13 mouse cellular contexts compared by ENCODE assay signal in the genomic region with DNA sequence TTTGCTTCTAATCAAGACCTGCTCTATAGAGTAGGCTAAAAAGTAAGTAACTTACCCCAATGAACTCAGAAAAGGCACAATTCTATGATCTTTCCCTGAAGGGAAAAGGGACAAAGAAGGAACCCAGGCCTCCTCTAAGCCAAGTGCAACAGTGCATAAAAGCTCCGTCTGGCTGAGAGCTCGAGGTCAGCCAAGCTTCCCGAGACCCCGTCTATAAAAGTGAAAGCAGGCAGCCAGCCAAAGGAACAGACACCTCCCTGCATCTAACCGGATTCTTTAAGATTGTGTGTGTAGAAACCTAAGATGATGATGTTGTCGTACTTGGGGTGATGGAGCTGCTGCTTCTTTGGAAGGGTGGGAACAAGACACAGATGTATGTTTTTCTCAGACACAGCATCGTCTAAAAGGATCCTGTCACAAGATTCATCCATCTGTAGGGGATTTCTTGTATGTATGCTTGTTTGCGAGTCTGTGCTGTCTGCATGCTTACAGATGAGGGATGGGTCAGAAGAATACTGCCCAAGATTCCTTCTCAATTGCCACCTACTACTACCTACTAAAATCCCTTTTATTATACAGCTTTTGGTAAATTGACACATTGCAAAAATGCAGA. TPM values are rescaled to one million over a fixed set of nuclear protein-coding genes. Genes with fewer than 3 reads are reported as not detected.
DNase-seq lines count a peak whose midpoint lies in the region; ATAC-seq and TF ChIP-seq lines count a peak whose summit lies in the region.
"Had no signal": no experiment of that assay in that cellular context is flagged by ENCODE, and none has a peak within 500 bp of the region (broad histone marks: within the 10 kb centered on the region; RNA-seq: fewer than 3 reads in every experiment).

No protein-coding gene starts in this region.

- H3K9ac ChIP-seq in heart, embryonic 16.5 days (ENCODE audit: low read length), result no peak overlapping the region
- H3K9ac ChIP-seq in heart, embryonic 12.5 days, result no peak overlapping the region
- no peak overlapping the region for H3K9ac ChIP-seq in limb, embryonic 14.5 days (ENCODE audit: low read depth, low read length, severe bottlenecking)
- H3K9ac ChIP-seq in liver, postnatal 0 days (replicated peaks), result no peak overlapping the region
- H3K9ac ChIP-seq: neural tube, embryonic 13.5 days had no signal

- no peak overlapping the region for H3K27ac ChIP-seq in heart, embryonic 16.5 days (ENCODE audit: low read length)
- H3K27ac ChIP-seq in heart, embryonic 12.5 days (ENCODE audit: poor library complexity, severe bottlenecking), result no peak overlapping the region
- no peak overlapping the region for H3K27ac ChIP-seq in limb, embryonic 14.5 days (replicated peaks; ENCODE audit: low read depth, low read length)
- H3K27ac ChIP-seq in limb, embryonic 10.5 days, result no peak overlapping the region
- H3K27ac ChIP-seq in liver, postnatal 0 days (ENCODE audit: low read depth), result no peak overlapping the region
- H3K27ac ChIP-seq: neural tube, embryonic 13.5 days had no signal

- no peaks in the 10 kb centered on the region for H3K36me3 ChIP-seq in heart, embryonic 16.5 days (ENCODE audit: control insufficient read depth, insufficient read depth)
- H3K36me3 ChIP-seq in heart, embryonic 12.5 days, result no peaks in the 10 kb centered on the region
- H3K36me3 ChIP-seq in limb, embryonic 14.5 days (ENCODE audit: control insufficient read depth, insufficient read depth, low read length), result no peaks in the 10 kb centered on the region
- H3K36me3 ChIP-seq in limb, embryonic 10.5 days, result no peaks in the 10 kb centered on the region
- no peaks in the 10 kb centered on the region for H3K36me3 ChIP-seq in liver, postnatal 0 days (replicated peaks; ENCODE audit: insufficient read depth, low read length)
- H3K36me3 ChIP-seq: G1E; neural tube, embryonic 13.5 days had no signal

- no peaks in the 10 kb centered on the region for H3K9me3 ChIP-seq in heart, embryonic 16.5 days (replicated peaks; ENCODE audit: control insufficient read depth, low read length)
- H3K9me3 ChIP-seq in heart, embryonic 12.5 days (replicated peaks), result no peaks in the 10 kb centered on the region
- no peaks in the 10 kb centered on the region for H3K9me3 ChIP-seq in limb, embryonic 14.5 days (ENCODE audit: control insufficient read depth, low read length)
- no peaks in the 10 kb centered on the region for H3K9me3 ChIP-seq in limb, embryonic 10.5 days (replicated peaks)
- no peaks in the 10 kb centered on the region for H3K9me3 ChIP-seq in liver, postnatal 0 days (ENCODE audit: low read length)
- H3K9me3 ChIP-seq: G1E; neural tube, embryonic 13.5 days had no signal

- no peaks in the 10 kb centered on the region for H3K27me3 ChIP-seq in heart, embryonic 16.5 days (ENCODE audit: control insufficient read depth, insufficient read depth, low read length)
- no peaks in the 10 kb centered on the region for H3K27me3 ChIP-seq in heart, embryonic 12.5 days (replicated peaks)
- H3K27me3 ChIP-seq in limb, embryonic 14.5 days (ENCODE audit: control insufficient read depth, insufficient read depth, low read length), result no peaks in the 10 kb centered on the region
- H3K27me3 ChIP-seq in limb, embryonic 10.5 days (ENCODE audit: low read depth, poor library complexity, severe bottlenecking), result no peaks in the 10 kb centered on the region
- no peaks in the 10 kb centered on the region for H3K27me3 ChIP-seq in liver, postnatal 0 days (ENCODE audit: insufficient read depth, low read length)
- H3K27me3 ChIP-seq: neural tube, embryonic 13.5 days had no signal

- peak; percentile 95 to 96 for DNase-seq in cerebellum, postnatal 10 days
- no peak for DNase-seq in cerebellum, adult 11 months
- peak; percentile 4 for DNase-seq in limb, embryonic 14.5 days (ENCODE audit: low spot score)
- DNase-seq in limb, embryonic 10.5 days (ENCODE audit: low spot score), result no peak
- peak; percentile 37 for DNase-seq in retina, embryonic 14.5 days (ENCODE audit: low spot score)
- no peak for DNase-seq in liver, postnatal 0 days
- DNase-seq: heart, adult 18-20 months; kidney, adult 18-20 months had no signal

- WGBS in heart, embryonic 16.5 days, result 53% methylated on average over 8 of the region's 8 CpGs
- WGBS in heart, embryonic 12.5 days, result 66% methylated on average over 8 of the region's 8 CpGs
- WGBS in limb, embryonic 14.5 days, result 41% methylated on average over 8 of the region's 8 CpGs
- WGBS in limb, embryonic 10.5 days, result 78% methylated on average over 8 of the region's 8 CpGs
- WGBS in liver, postnatal 0 days (ENCODE audit: insufficient replicate concordance), result 66% methylated on average over 8 of the region's 8 CpGs

- TF ChIP-seq POLR2A in limb, embryonic 14.5 days (IDR thresholded peaks at IDR 0.05; ENCODE audit: borderline replicate concordance, extremely low read depth, insufficient read depth, insufficient read length), result no peak

- no peak for ATAC-seq in heart, embryonic 16.5 days (replicated peaks; ENCODE audit: extremely low read depth, insufficient read depth, low FRiP score)
- no peak for ATAC-seq in heart, embryonic 12.5 days (ENCODE audit: insufficient number of reproducible peaks, low FRiP score)
- ATAC-seq in limb, embryonic 14.5 days (ENCODE audit: low FRiP score, low read depth), result no peak
- ATAC-seq in liver, postnatal 0 days, result no peak

- no peak for TF ChIP-seq EP300 in liver, postnatal 0 days (IDR thresholded peaks at IDR 0.05; ENCODE audit: low read depth)

- TF ChIP-seq CTCF in liver, postnatal 0 days (IDR thresholded peaks at IDR 0.05; ENCODE audit: low read depth), result no peak

- no peaks in the 10 kb centered on the region for H3K4me1 ChIP-seq in heart, embryonic 16.5 days (ENCODE audit: control insufficient read depth, insufficient read depth, low read length)
- H3K4me1 ChIP-seq in heart, embryonic 12.5 days (replicated peaks), result no peaks in the 10 kb centered on the region
- no peaks in the 10 kb centered on the region for H3K4me1 ChIP-seq in limb, embryonic 14.5 days (ENCODE audit: control insufficient read depth, insufficient read depth, low read length)
- no peaks in the 10 kb centered on the region for H3K4me1 ChIP-seq in limb, embryonic 10.5 days
- H3K4me1 ChIP-seq in liver, postnatal 0 days (ENCODE audit: insufficient read depth), result no peaks in the 10 kb centered on the region
- H3K4me1 ChIP-seq: neural tube, embryonic 13.5 days had no signal

- H3K4me2 ChIP-seq in heart, embryonic 16.5 days (ENCODE audit: low read depth, low read length), result 0 out of 2 replicates have a peak overlapping the region, but pooled peaks have one; percentile 7
- no peak overlapping the region for H3K4me2 ChIP-seq in heart, embryonic 12.5 days
- no peak overlapping the region for H3K4me2 ChIP-seq in limb, embryonic 14.5 days (replicated peaks; ENCODE audit: low read depth, low read length, severe bottlenecking)
- H3K4me2 ChIP-seq in liver, postnatal 0 days (ENCODE audit: low read depth, low read length), result no peak overlapping the region
- H3K4me2 ChIP-seq: liver, embryonic 11.5 days; neural tube, embryonic 13.5 days had no signal

- H3K4me3 ChIP-seq in heart, embryonic 16.5 days (ENCODE audit: low read length), result no peak overlapping the region
- H3K4me3 ChIP-seq in heart, embryonic 12.5 days, result no peak overlapping the region
- no peak overlapping the region for H3K4me3 ChIP-seq in limb, embryonic 14.5 days (replicated peaks; ENCODE audit: low read length)
- H3K4me3 ChIP-seq in limb, embryonic 10.5 days, result no peak overlapping the region
- H3K4me3 ChIP-seq in liver, postnatal 0 days (ENCODE audit: low read depth, low read length), result no peak overlapping the region
- H3K4me3 ChIP-seq: neural tube, embryonic 13.5 days had no signal

RNA-seq across cellular contexts. Expression of gene Rnf146, which starts 40.5 kb away (rescaled TPM):
- polyA plus RNA-seq in heart, embryonic 16.5 days (2015; fragmentation: Nextera tagmentation; extraction: Ambion mirVana), result 39.8 and 46.9 TPM in 2 replicates
- polyA plus RNA-seq in heart, embryonic 12.5 days (2016; fragmentation: Nextera tagmentation; extraction: Ambion mirVana), result 36.4 and 36.9 TPM in 2 replicates
- 47.6 and 63.4 TPM in 2 replicates for polyA plus RNA-seq in limb, embryonic 14.5 days (2012; rRNA removed)
- 40.8 and 48.8 TPM in 2 replicates for polyA plus RNA-seq in limb, embryonic 14.5 days (2014; fragmentation: Nextera tagmentation; extraction: Ambion mirVana)
- polyA plus RNA-seq in limb, embryonic 10.5 days (2016; fragmentation: Nextera tagmentation; extraction: Ambion mirVana), result 38.3 and 49.0 TPM in 2 replicates
- polyA plus RNA-seq in liver, postnatal 0 days (2015; fragmentation: Nextera tagmentation; extraction: Ambion mirVana), result 13.3 and 13.8 TPM in 2 replicates

Comparison
In these comparisons a context has a peak if more than half of its experiments do, and no peak if none do; other contexts are left out.
1. DNase-seq: peak in cerebellum, postnatal 10 days (2 of 2), limb, embryonic 14.5 days (single experiment) and retina, embryonic 14.5 days (single experiment); none in cerebellum, adult 11 months (single experiment), limb, embryonic 10.5 days (single experiment) and liver, postnatal 0 days (single experiment).